Mouse (Mus musculus): Measurements from ENCODE around the gene Tomm22.

DNA sequence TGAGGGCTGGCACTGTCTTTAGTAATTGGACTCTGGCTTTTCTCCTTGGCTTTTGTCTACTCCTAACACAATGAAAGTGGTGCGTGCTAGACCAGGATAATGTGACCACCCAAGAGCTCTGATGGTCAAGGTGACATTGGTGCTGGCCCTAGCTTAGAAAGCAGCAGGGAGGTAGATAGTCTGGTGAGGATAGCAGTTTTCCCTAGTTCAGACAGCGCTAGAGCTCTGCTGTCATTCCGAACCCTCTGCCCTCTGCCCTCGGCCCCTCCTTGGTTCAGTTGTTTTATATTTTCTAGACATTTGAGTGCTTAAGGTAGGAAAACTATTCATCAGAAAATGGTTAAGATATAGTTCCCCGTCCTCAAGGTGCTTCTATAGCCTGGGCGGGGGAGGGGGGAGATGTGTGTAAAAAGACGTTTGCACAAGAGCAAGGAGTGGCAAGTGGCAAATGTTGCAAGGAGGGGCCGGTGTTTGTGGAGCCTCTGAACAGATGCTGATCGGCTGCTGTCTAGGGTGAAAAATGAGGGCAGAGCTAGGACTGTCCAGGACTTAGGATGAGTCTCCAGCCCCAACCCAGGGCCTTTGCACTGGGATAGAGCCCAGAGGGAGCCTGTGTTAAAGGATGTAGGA is 27.0 kb downstream of the Tomm22 start:
- TF ChIP-seq CTCF (IDR thresholded peaks at IDR 0.05; ENCODE audit: low read depth, low read length) = no peak
- TF ChIP-seq POLR2A (IDR thresholded peaks at IDR 0.05; ENCODE audit: borderline replicate concordance, low read depth, low read length) = no peak

Measured in bone marrow macrophage, adult 2 months (primary cell).